Mouse (Mus musculus): ENCODE results near the gene Nccrp1. TPM values are rescaled to one million over a fixed set of nuclear protein-coding genes. Genes with fewer than 3 reads are reported as not detected.
"Not testable (repeated sequence)": the region's sequence is repeated elsewhere in the genome, so short reads cannot be mapped to it uniquely, and the experiment has no call there.

The Nccrp1 gene
- total RNA-seq, 2 experiments from 2014 or later, result 0.33 to 0.62 TPM

- DNase-seq (ENCODE audit: low spot score in 2 of 2), result peak; percentile 39 to 53
Observed at GRCm38 (mm10) chr7:28527922-28528719, 18.9 kb downstream of the Nccrp1 start.

DNA sequence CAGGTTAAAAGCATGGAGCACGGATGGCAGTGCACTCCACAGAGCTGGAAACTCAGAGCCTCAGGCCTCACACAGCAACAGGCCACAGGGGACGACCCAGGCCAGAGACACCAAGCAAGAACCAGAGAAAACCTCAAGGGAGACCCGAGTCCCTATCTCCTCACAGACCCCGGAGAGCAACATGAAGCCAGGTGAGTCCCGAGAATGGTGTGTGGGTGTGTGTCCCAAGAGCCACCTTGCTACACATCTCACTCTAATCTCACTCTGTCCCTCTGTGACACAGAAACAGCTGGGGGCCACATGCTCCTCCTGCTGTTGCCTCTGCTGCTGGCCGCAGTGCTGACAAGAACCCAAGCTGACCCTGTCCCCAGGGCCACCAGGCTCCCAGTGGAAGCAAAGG lies 24.5 kb downstream of the Nccrp1 start, which contains the start of gene Ifnl3:
TSS of gene Ifnl3 (plus strand) at position 301 of the 400 bp plus-strand sequence.
- DNase-seq (ENCODE audit: low spot score in 2 of 2), result not testable (repeated sequence)

DNA sequence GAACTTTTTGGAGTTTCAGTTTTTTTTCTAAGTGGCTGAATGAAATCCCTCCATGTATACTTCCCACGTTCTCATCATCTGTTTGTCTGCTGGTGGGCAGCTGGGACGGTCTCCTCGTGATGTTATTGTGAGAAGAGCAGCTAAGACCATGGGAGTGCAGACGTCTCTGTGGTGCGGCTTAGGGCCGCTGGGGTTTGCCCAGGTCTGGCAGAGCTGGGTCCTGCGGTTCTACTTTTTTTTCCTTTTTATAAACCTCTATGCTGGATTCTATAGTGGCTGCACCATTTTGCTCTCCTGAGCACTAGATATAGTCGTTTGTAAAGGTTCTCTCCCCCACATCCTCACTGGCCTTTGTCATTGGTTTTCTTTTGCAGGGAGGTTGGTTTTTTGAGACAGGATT lies 35.6 kb downstream of the Nccrp1 start:
- no peak for DNase-seq (ENCODE audit: low spot score in 2 of 2)

GRCm38 (mm10) chr7:28510405-28510974 lies 36.6 kb downstream of the Nccrp1 start, which contains the start of gene Ifnl2:
Ifnl2 (minus strand) TSS chr7:28510455.
- DNase-seq (ENCODE audit: low spot score in 2 of 2), result peak in 1 of 2 experiments; percentile 29

- DNase-seq (ENCODE audit: low spot score in 2 of 2), result not testable (repeated sequence)
Observed at GRCm38 (mm10) chr7:28509121-28509520, 37.9 kb downstream of the Nccrp1 start.

GRCm38 (mm10) chr7:28505585-28505984 lies 41.5 kb downstream of the Nccrp1 start:
- no peak for DNase-seq (ENCODE audit: low spot score in 2 of 2)

- DNase-seq (ENCODE audit: low spot score in 2 of 2), result no peak
Observed at GRCm38 (mm10) chr7:28495426-28495825, 51.6 kb downstream of the Nccrp1 start.

Small RNA genes within 50 kb of the gene (microRNA-seq; reads per million reads assigned to microRNA genes)
- gene Mir7049, result 1.4 to 2.5 reads per million in 2 experiments

Other genes with a start within 250 kb of the Nccrp1 start
- gene Dll3, start 245.0 kb downstream of the Nccrp1 start, total RNA-seq (2021), result 1 to 10 TPM; 4.9 to 5.1 TPM
- 10 to 100 TPM; 40.1 to 44.8 TPM for gene Timm50, start 235.2 kb downstream of the Nccrp1 start, total RNA-seq (2021)
- 100 to 1,000 TPM; 109 TPM for gene Supt5, start 208.5 kb downstream of the Nccrp1 start, total RNA-seq (2021)
- gene Rps16, start 196.6 kb downstream of the Nccrp1 start, total RNA-seq (2021), result 100 to 1,000 TPM; 464 to 499 TPM
- gene Plekhg2, start 174.7 kb downstream of the Nccrp1 start, total RNA-seq (2021), result 10 to 100 TPM; 11.6 to 12.3 TPM
- gene Zfp36, start 167.0 kb downstream of the Nccrp1 start, total RNA-seq (2021), result 1 to 10 TPM; 3.6 to 3.9 TPM
- 10 to 100 TPM; 19.3 to 20.1 TPM for gene Med29, start 154.5 kb downstream of the Nccrp1 start, total RNA-seq (2021)
- 10 to 100 TPM; 73.5 to 74.2 TPM for gene Paf1, start 154.3 kb downstream of the Nccrp1 start, total RNA-seq (2021)
- gene Gmfg, start 109.8 kb downstream of the Nccrp1 start, total RNA-seq (2021), result 1 to 10 TPM; 3.2 to 3.8 TPM
- 10 to 100 TPM; 80.1 to 83.1 TPM for gene Lrfn1, start 95.3 kb downstream of the Nccrp1 start, total RNA-seq (2021)
- not detected for gene Ifnl2, start 36.8 kb downstream of the Nccrp1 start, total RNA-seq (2021)
- gene Ifnl3, start 24.4 kb downstream of the Nccrp1 start, total RNA-seq (2021), result not detected
- not detected for gene Sycn, start 6.4 kb downstream of the Nccrp1 start, total RNA-seq (2021)
- 10 to 100 TPM; 69.5 to 71.6 TPM for gene Samd4b, start 50.9 kb upstream of the Nccrp1 start, total RNA-seq (2021)
- 10 to 100 TPM; 11.6 to 14.6 TPM for gene Pak4, start 50.9 kb upstream of the Nccrp1 start, total RNA-seq (2021)
- gene Acp7, start 84.1 kb upstream of the Nccrp1 start, total RNA-seq (2021), result 1 to 10 TPM; 1.0 to 1.9 TPM
- gene Fbxo27, start 145.6 kb upstream of the Nccrp1 start, total RNA-seq (2021), result 10 to 100 TPM; 14.5 to 15.7 TPM
- under 1 TPM; 0.88 to 0.97 TPM for gene Fbxo17, start 169.6 kb upstream of the Nccrp1 start, total RNA-seq (2021)
- gene Mrps12, start 194.6 kb upstream of the Nccrp1 start, total RNA-seq (2021), result 10 to 100 TPM; 55.4 to 66.9 TPM
- gene Sars2, start 194.7 kb upstream of the Nccrp1 start, total RNA-seq (2021), result 10 to 100 TPM; 14.4 to 15.0 TPM
- gene Ccer2, start 208.9 kb upstream of the Nccrp1 start, total RNA-seq (2021), result under 1 TPM in 1 of 2 experiments, not detected in 1; 0.41 TPM
- 100 to 1,000 TPM; 325 to 336 TPM for gene Sirt2, start 219.5 kb upstream of the Nccrp1 start, total RNA-seq (2021)
- 10 to 100 TPM; 31.4 to 33.9 TPM for gene Nfkbib, start 220.3 kb upstream of the Nccrp1 start, total RNA-seq (2021)
- gene Rinl, start 241.7 kb upstream of the Nccrp1 start, total RNA-seq (2021), result 1 to 10 TPM; 2.9 to 3.3 TPM